In genomic region chr8:95204039-95204380, GRCm38 (mm10) we compare ENCODE assay signal across 8 mouse cellular contexts. TPM values are rescaled to one million over a fixed set of nuclear protein-coding genes. Genes with fewer than 3 reads are reported as not detected.
DNase-seq lines count a peak whose midpoint lies in the region; ATAC-seq and TF ChIP-seq lines count a peak whose summit lies in the region.

No protein-coding gene starts in this region.

- no peak for TF ChIP-seq POLR2A in heart, adult 2 months (IDR thresholded peaks at IDR 0.05; ENCODE audit: insufficient read depth, low read depth, low read length)

- no peak overlapping the region for H3K9ac ChIP-seq in heart, adult 2 months (ENCODE audit: low read depth, low read length)
- H3K9ac ChIP-seq in limb, embryonic 13.5 days = no peak overlapping the region

- TF ChIP-seq CTCF in heart, adult 2 months (IDR thresholded peaks at IDR 0.05) = peak; percentile 98

- peak; percentile 69 for DNase-seq in 416B (ENCODE audit: low read depth)
- DNase-seq in adrenal gland, postnatal 14 days = peak; percentile 87
- DNase-seq in embryonic facial prominence, embryonic 10.5 days (ENCODE audit: low spot score) = peak; percentile 82
- DNase-seq in heart, adult 2 months = peak; percentile 71 to 82
- peak; percentile 48 to 78 for DNase-seq in kidney, adult 8-10 months
- peak; percentile 52 to 69 for DNase-seq in natural killer cell, adult 2 months (ENCODE audit: low spot score in 2 of 2)
- peak; percentile 72 for DNase-seq in splenic B cell, adult 2 months (ENCODE audit: low read depth, low spot score)

- peak; percentile 86 for ATAC-seq in limb, embryonic 13.5 days (ENCODE audit: low FRiP score, low read depth)

- H3K4me3 ChIP-seq in embryonic facial prominence, embryonic 10.5 days = no peak overlapping the region
- H3K4me3 ChIP-seq in heart, adult 2 months = no peak overlapping the region
- no peak overlapping the region for H3K4me3 ChIP-seq in limb, embryonic 13.5 days

- H3K4me1 ChIP-seq in embryonic facial prominence, embryonic 10.5 days = peaks cover 10% of the 10 kb centered on the region
- H3K4me1 ChIP-seq in heart, adult 2 months (ENCODE audit: control insufficient read depth, insufficient read depth, low read length) = peaks cover 2% of the 10 kb centered on the region; the same call in 1 of the 2 replicates
- 0 out of 2 replicates have a peak, but pooled peaks cover 3% of the 10 kb centered on the region for H3K4me1 ChIP-seq in limb, embryonic 13.5 days

- peak; percentile 90 for TF ChIP-seq EP300 in heart, adult 2 months (IDR thresholded peaks at IDR 0.05; ENCODE audit: insufficient read depth, low read depth, low read length)

- H3K27ac ChIP-seq in embryonic facial prominence, embryonic 10.5 days (replicated peaks) = no peak overlapping the region
- no peak overlapping the region for H3K27ac ChIP-seq in heart, adult 2 months
- H3K27ac ChIP-seq in limb, embryonic 13.5 days = no peak overlapping the region

- H3K79me2 ChIP-seq in heart, adult 2 months (replicated peaks; ENCODE audit: control insufficient read depth, insufficient read depth, low read length) = no peaks in the 10 kb centered on the region

- no peaks in the 10 kb centered on the region for H3K27me3 ChIP-seq in embryonic facial prominence, embryonic 10.5 days (replicated peaks; ENCODE audit: low read depth, poor library complexity, severe bottlenecking)
- H3K27me3 ChIP-seq in heart, adult 2 months (ENCODE audit: control insufficient read depth, insufficient read depth, low read length) = no peaks in the 10 kb centered on the region
- no peaks in the 10 kb centered on the region for H3K27me3 ChIP-seq in limb, embryonic 13.5 days
- no peaks in the 10 kb centered on the region for H3K27me3 ChIP-seq in splenic B cell, adult 2 months (ENCODE audit: control insufficient read depth, insufficient read depth, low read length, poor library complexity, severe bottlenecking)

- no peaks in the 10 kb centered on the region for H3K9me3 ChIP-seq in embryonic facial prominence, embryonic 10.5 days
- H3K9me3 ChIP-seq in limb, embryonic 13.5 days = no peaks in the 10 kb centered on the region

- WGBS in embryonic facial prominence, embryonic 10.5 days = 19% methylated on average over 10 of the region's 10 CpGs
- 19% methylated on average over 10 of the region's 10 CpGs for WGBS in heart, adult 2 months
- WGBS in limb, embryonic 13.5 days = 18% methylated on average over 10 of the region's 10 CpGs

- H3K4me2 ChIP-seq in limb, embryonic 13.5 days (replicated peaks) = no peak overlapping the region

- H3K36me3 ChIP-seq in embryonic facial prominence, embryonic 10.5 days (replicated peaks) = no peaks in the 10 kb centered on the region
- H3K36me3 ChIP-seq in heart, adult 2 months (ENCODE audit: control insufficient read depth, insufficient read depth, low read length) = no peaks in the 10 kb centered on the region
- no peaks in the 10 kb centered on the region for H3K36me3 ChIP-seq in limb, embryonic 13.5 days
- H3K36me3 ChIP-seq in splenic B cell, adult 2 months (ENCODE audit: control insufficient read depth, insufficient read depth, low read length, poor library complexity, severe bottlenecking) = no peaks in the 10 kb centered on the region

- intact Hi-C loops in heart, adult 2 months (cut with DNase I) = loop anchor here (1.0 kb wide), 1 partner anchor 105 kb away; no protein-coding TSS in a partner anchor

RNA-seq across cellular contexts. Expression of gene Kifc3, which starts 1.4 kb away (rescaled TPM):
- 94.1 and 104 TPM in 2 replicates for total RNA-seq in adrenal gland, postnatal 14 days (2021)
- polyA plus RNA-seq in embryonic facial prominence, embryonic 10.5 days (2016; fragmentation: Nextera tagmentation; extraction: Ambion mirVana) = 8.4 and 8.7 TPM in 2 replicates
- total RNA-seq in heart, adult 2 months (2021) = 10 to 100 TPM; 76.2 to 93.4 TPM
- 58.7 and 64.9 TPM in 2 replicates for polyA plus RNA-seq in heart, adult 2 months (2012; rRNA removed)
- polyA plus RNA-seq in limb, embryonic 13.5 days (2015; fragmentation: Nextera tagmentation; extraction: Ambion mirVana) = 15.5 and 16.8 TPM in 2 replicates
